Comparison of ENCODE assay signal across 8 mouse cellular contexts in the genomic region with DNA sequence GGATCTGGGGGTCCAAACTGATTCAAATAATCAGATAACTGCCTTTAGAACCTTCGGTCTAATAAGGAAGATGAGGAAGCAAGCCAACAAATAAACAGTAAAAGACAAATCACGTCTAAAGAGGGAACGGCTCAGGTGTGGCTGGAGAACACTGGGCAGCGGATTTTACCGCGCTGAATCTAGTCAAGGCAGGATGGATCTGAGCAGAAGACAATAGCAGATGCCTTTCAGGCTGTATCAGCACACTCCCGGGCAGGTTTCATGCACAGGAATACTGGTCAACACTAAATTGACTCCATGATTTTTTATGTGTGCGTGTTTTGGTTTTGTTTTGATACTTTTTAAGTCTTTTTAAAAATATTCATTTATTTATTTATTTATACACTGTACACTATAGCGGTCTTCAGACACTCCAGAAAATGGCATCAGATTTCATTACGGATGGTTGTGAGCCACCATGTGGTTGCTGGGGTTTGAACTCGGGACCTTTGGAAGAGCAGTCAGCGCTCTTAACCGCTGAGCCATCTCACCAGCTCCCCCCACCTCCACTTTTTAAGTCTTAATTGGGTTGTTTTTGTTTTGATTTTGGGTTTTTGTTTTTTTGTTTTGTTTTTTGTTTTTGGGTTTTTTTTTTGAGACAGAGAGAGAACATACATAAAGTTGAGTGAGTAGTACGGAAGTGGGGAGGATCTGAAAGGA. TPM values are rescaled to one million over a fixed set of nuclear protein-coding genes. Genes with fewer than 3 reads are reported as not detected.
DNase-seq lines count a peak whose midpoint lies in the region; ATAC-seq and TF ChIP-seq lines count a peak whose summit lies in the region.

No protein-coding gene starts in this region.

- no peaks in the 10 kb centered on the region for H3K9me3 ChIP-seq in forebrain, embryonic 10.5 days
- no peaks in the 10 kb centered on the region for H3K9me3 ChIP-seq in intestine, postnatal 0 days (ENCODE audit: control insufficient read depth)

- DNase-seq in layer of hippocampus, adult 11-12 months (ENCODE audit: low spot score) = peak; percentile 33
- no peak for DNase-seq in layer of hippocampus, adult 9-10 months (ENCODE audit: low spot score)
- no peak for DNase-seq in forebrain, embryonic 10.5 days (ENCODE audit: extremely low spot score, low spot score)
- no peak for DNase-seq in yolk sac, embryonic 10.5 days (ENCODE audit: low spot score)
- DNase-seq in right cerebral cortex, adult 18-20 months = no peak

- 17% methylated on average over 14 of the region's 14 CpGs for WGBS in bone marrow, adult 2 months
- 30% methylated on average over 14 of the region's 14 CpGs for WGBS in forebrain, embryonic 10.5 days
- 26% methylated on average over 14 of the region's 14 CpGs for WGBS in intestine, postnatal 0 days

- H3K4me1 ChIP-seq in bone marrow, adult 2 months (ENCODE audit: control insufficient read depth, insufficient read depth, low read length) = no peaks in the 10 kb centered on the region; the same call in 1 of the 2 replicates
- peaks cover 10% of the 10 kb centered on the region for H3K4me1 ChIP-seq in forebrain, embryonic 10.5 days
- H3K4me1 ChIP-seq in intestine, postnatal 0 days (replicated peaks; ENCODE audit: control insufficient read depth, insufficient read depth, low read length) = no peaks in the 10 kb centered on the region

- ATAC-seq in intestine, postnatal 0 days = 0 out of 2 replicates have a peak, but pooled peaks have one; percentile 27
- peak; percentile 16; the same call in 1 of the 2 replicates for ATAC-seq in megakaryocyte-erythroid progenitor cell, adult 5-6 weeks (replicated peaks; ENCODE audit: low FRiP score, low TSS enrichment, poor library complexity, severe bottlenecking)

- H3K9ac ChIP-seq in intestine, postnatal 0 days (ENCODE audit: low read depth, low read length) = no peak overlapping the region

- 0 out of 2 replicates have a peak, but pooled peaks cover 6% of the 10 kb centered on the region for H3K27me3 ChIP-seq in forebrain, embryonic 10.5 days (ENCODE audit: poor library complexity, severe bottlenecking)
- H3K27me3 ChIP-seq in intestine, postnatal 0 days (replicated peaks; ENCODE audit: control insufficient read depth, insufficient read depth, low read length) = no peaks in the 10 kb centered on the region

- H3K27ac ChIP-seq in bone marrow, adult 2 months (ENCODE audit: control insufficient read depth, insufficient read depth, low read depth, low read length, poor library complexity) = peak overlapping the region; percentile 67; the same call in 1 of the 2 replicates
- H3K27ac ChIP-seq in forebrain, embryonic 10.5 days = peak overlapping the region; percentile 84
- H3K27ac ChIP-seq in intestine, postnatal 0 days (ENCODE audit: low read depth, low read length) = peak overlapping the region; percentile 61; the same call in 1 of the 2 replicates

- peak; percentile 8; the same call in 1 of the 2 replicates for TF ChIP-seq CTCF in bone marrow, adult 2 months (IDR thresholded peaks at IDR 0.05; ENCODE audit: control insufficient read depth, insufficient read depth, low read length)
- TF ChIP-seq CTCF in intestine, postnatal 0 days (IDR thresholded peaks at IDR 0.05; ENCODE audit: low read depth) = no peak

- no peaks in the 10 kb centered on the region for H3K36me3 ChIP-seq in forebrain, embryonic 10.5 days (replicated peaks)
- no peaks in the 10 kb centered on the region for H3K36me3 ChIP-seq in intestine, postnatal 0 days (ENCODE audit: control insufficient read depth, insufficient read depth)

- peak overlapping the region; percentile 81 for H3K4me3 ChIP-seq in bone marrow, adult 2 months (replicated peaks; ENCODE audit: control insufficient read depth, low read depth, low read length)
- peak overlapping the region; percentile 74 for H3K4me3 ChIP-seq in forebrain, embryonic 10.5 days
- peak overlapping the region; percentile 78 for H3K4me3 ChIP-seq in intestine, postnatal 0 days (ENCODE audit: low read depth, low read length)

- peak overlapping the region; percentile 85 for H3K4me2 ChIP-seq in intestine, postnatal 0 days (replicated peaks; ENCODE audit: low read depth)

- no peak for TF ChIP-seq POLR2A in bone marrow, adult 2 months (IDR thresholded peaks at IDR 0.05; ENCODE audit: borderline replicate concordance, control insufficient read depth, low read depth, low read length)

RNA-seq across cellular contexts. Expression of a gene that starts 0.9 kb away (rescaled TPM):
- polyA plus RNA-seq in bone marrow, adult 2 months (2011; ENCODE audit: insufficient read depth, insufficient read length, low replicate concordance, missing spikeins) = 1.4 and 3.0 TPM in 2 replicates
- 4.1 TPM in 2 replicates for polyA plus RNA-seq in forebrain, embryonic 10.5 days (2016; fragmentation: Nextera tagmentation; extraction: Ambion mirVana)
- 0.81 and 2.1 TPM in 2 replicates for polyA plus RNA-seq in intestine, postnatal 0 days (2015; fragmentation: Nextera tagmentation; extraction: Ambion mirVana)
- total RNA-seq in megakaryocyte-erythroid progenitor cell, adult 5-6 weeks (2014; fragmentation: Nextera tagmentation) = 0.79 and 2.2 TPM in 2 replicates
- 6.1 and 15.3 TPM in 2 replicates for total RNA-seq in megakaryocyte-erythroid progenitor cell, adult 5-6 weeks (2017)

RNA-seq across cellular contexts. Expression of a gene that starts 44.7 kb away (rescaled TPM):
- 25.0 and 26.4 TPM in 2 replicates for polyA plus RNA-seq in bone marrow, adult 2 months (2011; ENCODE audit: insufficient read depth, insufficient read length, low replicate concordance, missing spikeins)
- polyA plus RNA-seq in forebrain, embryonic 10.5 days (2016; fragmentation: Nextera tagmentation; extraction: Ambion mirVana) = 3.1 and 3.8 TPM in 2 replicates
- polyA plus RNA-seq in intestine, postnatal 0 days (2015; fragmentation: Nextera tagmentation; extraction: Ambion mirVana) = 3.9 and 4.4 TPM in 2 replicates
- total RNA-seq in megakaryocyte-erythroid progenitor cell, adult 5-6 weeks (2014; fragmentation: Nextera tagmentation) = 13.8 and 35.6 TPM in 2 replicates
- 11.6 and 18.1 TPM in 2 replicates for total RNA-seq in megakaryocyte-erythroid progenitor cell, adult 5-6 weeks (2017)
